Mouse (Mus musculus) MEL (cell line): ENCODE results near the gene Tspyl4. TPM values are rescaled to one million over a fixed set of nuclear protein-coding genes. Genes with fewer than 3 reads are reported as not detected.

ENCODE experiments used
- DNase-seq: peaks from one replicate; pipeline ENCODE4 v3.0.0; 2011; ENCODE audit warnings: low read depth, low spot score
- H3K27ac ChIP-seq: 2 replicates; pipeline ENCODE4 v1.5.1; 2012; ENCODE audit warnings: low read depth, mild to moderate bottlenecking, control low read depth, low read length, moderate library complexity; ENCODE audit not compliant: control insufficient read depth
- H3K27me3 ChIP-seq, 2 experiments: fragments of 150-350 bp in 1 of 2; sonication (generic) in 1 of 2; 2 replicates each; pipeline ENCODE4 v1.6.1; 2012; ENCODE audit warnings: low read length in 2 of 2, mild to moderate bottlenecking in 2 of 2, improper control_type of control experiment in 1 of 2, moderate library complexity in 1 of 2; ENCODE audit not compliant: insufficient read depth in 2 of 2, control insufficient read depth in 1 of 2
- H3K36me3 ChIP-seq, 2 experiments: 2 replicates each; pipeline ENCODE4 v1.6.1; 2012 to 2014; ENCODE audit warnings: low read length in 2 of 2, improper control_type of control experiment in 1 of 2, inconsistent platforms in 1 of 2, mild to moderate bottlenecking in 1 of 2; ENCODE audit not compliant: insufficient read depth in 2 of 2, control insufficient read depth in 1 of 2
- H3K4me1 ChIP-seq, 2 experiments: fragments of 150-350 bp in 1 of 2; sonication (generic) in 1 of 2; 2 replicates each; pipeline ENCODE4 v1.6.1; 2012; ENCODE audit warnings: low read length in 2 of 2, improper control_type of control experiment in 1 of 2, mild to moderate bottlenecking in 1 of 2; ENCODE audit not compliant: insufficient read depth in 2 of 2, control insufficient read depth in 1 of 2
- H3K4me3 ChIP-seq, 2 experiments: fragments of 150-350 bp in 1 of 2; sonication (generic) in 1 of 2; 2 replicates each; pipeline ENCODE4 v1.5.1; 2012; ENCODE audit warnings: low read depth in 2 of 2, low read length in 2 of 2, mild to moderate bottlenecking in 2 of 2, moderate library complexity in 2 of 2, control low read depth in 1 of 2, improper control_type of control experiment in 1 of 2; ENCODE audit not compliant: control insufficient read depth in 1 of 2, insufficient read depth in 1 of 2
- H3K79me2 ChIP-seq: 2 replicates; pipeline ENCODE4 v1.6.1; 2012; ENCODE audit warnings: mild to moderate bottlenecking, low read length, moderate library complexity; ENCODE audit not compliant: control insufficient read depth, poor library complexity, insufficient read depth
- H3K9ac ChIP-seq: 2 replicates; pipeline ENCODE4 v1.6.1; 2012; ENCODE audit warnings: low read depth, mild to moderate bottlenecking, control low read depth, low read length, moderate library complexity; ENCODE audit not compliant: control insufficient read depth, poor library complexity, severe bottlenecking
- H3K9me3 ChIP-seq: fragments of 150-350 bp; sonication (generic); replicated peaks from 2 replicates; pipeline ENCODE4 v1.6.1; 2012; ENCODE audit warnings: mild to moderate bottlenecking, low read length, improper control_type of control experiment, moderate library complexity; ENCODE audit not compliant: insufficient read depth
- CHD1 ChIP-seq: IDR thresholded peaks from 2 replicates; pipeline ENCODE4 v1.6.1; 2012; ENCODE audit warnings: low read depth, mild to moderate bottlenecking, inconsistent platforms, low read length, improper control_type of control experiment
- CHD2 ChIP-seq: IDR thresholded peaks from 2 replicates; pipeline ENCODE4 v1.6.1; 2011; ENCODE audit warnings: low read length, improper control_type of control experiment
- CTCF ChIP-seq, 3 experiments: IDR thresholded peaks in 2 of 3; conservative IDR thresholded peaks in 1 of 3; 2 replicates each; pipeline ENCODE4 v1.5.1; 2011 to 2012; ENCODE audit warnings: low read length in 3 of 3, low read depth in 2 of 3, mild to moderate bottlenecking in 2 of 3, improper control_type of control experiment in 1 of 3, inconsistent platforms in 1 of 3, mixed read lengths in 1 of 3, moderate library complexity in 1 of 3; ENCODE audit not compliant: control insufficient read depth in 1 of 3, insufficient read depth in 1 of 3, poor library complexity in 1 of 3, severe bottlenecking in 1 of 3
- E2F4 ChIP-seq: IDR thresholded peaks from 2 replicates; pipeline ENCODE4 v1.6.1; 2011; ENCODE audit warnings: low read depth, low read length, improper control_type of control experiment, borderline replicate concordance
- ELF1 ChIP-seq: IDR thresholded peaks from 2 replicates; pipeline ENCODE4 v1.6.1; 2014; ENCODE audit warnings: low read depth, mild to moderate bottlenecking, inconsistent platforms, low read length, improper control_type of control experiment, moderate library complexity
- ETS1 ChIP-seq: IDR thresholded peaks from 2 replicates; pipeline ENCODE4 v1.6.1; 2012; ENCODE audit warnings: low read depth, mild to moderate bottlenecking, inconsistent platforms, low read length, improper control_type of control experiment, moderate library complexity
- GABPA ChIP-seq: IDR thresholded peaks from 2 replicates; pipeline ENCODE4 v1.6.1; 2012; ENCODE audit warnings: low read depth, mild to moderate bottlenecking, inconsistent platforms, low read length, improper control_type of control experiment, moderate library complexity
- HCFC1 ChIP-seq: IDR thresholded peaks from 2 replicates; pipeline ENCODE4 v1.6.1; 2012; ENCODE audit warnings: low read depth, mild to moderate bottlenecking, inconsistent platforms, low read length, improper control_type of control experiment, moderate library complexity
- JUND ChIP-seq: IDR thresholded peaks from 2 replicates; pipeline ENCODE4 v1.6.1; 2011; ENCODE audit warnings: low read depth, mild to moderate bottlenecking, improper control_type of control experiment, low read length
- MAFK ChIP-seq: IDR thresholded peaks from 2 replicates; pipeline ENCODE4 v1.6.1; 2011; ENCODE audit warnings: low read depth, mild to moderate bottlenecking, low read length, improper control_type of control experiment, borderline replicate concordance
- MAZ ChIP-seq: IDR thresholded peaks from 2 replicates; pipeline ENCODE4 v1.6.1; 2012; ENCODE audit warnings: low read depth, mild to moderate bottlenecking, inconsistent platforms, low read length, improper control_type of control experiment
- MXI1 ChIP-seq: IDR thresholded peaks from 2 replicates; pipeline ENCODE4 v1.6.1; 2011; ENCODE audit warnings: mild to moderate bottlenecking, low read depth, low read length, improper control_type of control experiment
- NELFE ChIP-seq: IDR thresholded peaks from 2 replicates; pipeline ENCODE4 v1.6.1; 2011; ENCODE audit warnings: low read depth, low read length, improper control_type of control experiment
- NRF1 ChIP-seq: IDR thresholded peaks from 2 replicates; pipeline ENCODE4 v1.6.1; 2014; ENCODE audit warnings: low read depth, mild to moderate bottlenecking, inconsistent platforms, low read length, improper control_type of control experiment, moderate library complexity; ENCODE audit not compliant: poor library complexity, insufficient read depth, severe bottlenecking
- POLR2AphosphoS2 ChIP-seq: IDR thresholded peaks from 2 replicates; pipeline ENCODE4 v1.6.1; 2011; ENCODE audit warnings: low read length, improper control_type of control experiment
- POLR2AphosphoS5 ChIP-seq: IDR thresholded peaks from 2 replicates; pipeline ENCODE4 v1.6.1; 2012; ENCODE audit warnings: low read depth, borderline replicate concordance, mild to moderate bottlenecking, inconsistent platforms, low read length, moderate library complexity, mixed read lengths
- RCOR1 ChIP-seq: IDR thresholded peaks from 2 replicates; pipeline ENCODE4 v1.6.1; 2012; ENCODE audit warnings: low read depth, mild to moderate bottlenecking, inconsistent platforms, low read length, improper control_type of control experiment
- SIN3A ChIP-seq: IDR thresholded peaks from 2 replicates; pipeline ENCODE4 v1.6.1; 2012; ENCODE audit warnings: low read length, improper control_type of control experiment, inconsistent platforms
- SMC3 ChIP-seq: IDR thresholded peaks from 2 replicates; pipeline ENCODE4 v1.6.1; 2011; ENCODE audit warnings: low read depth, low read length, improper control_type of control experiment
- TAL1 ChIP-seq: IDR thresholded peaks from 2 replicates; pipeline ENCODE4 v1.6.1; 2012; ENCODE audit warnings: mild to moderate bottlenecking, inconsistent platforms, low read length, moderate library complexity, mixed read lengths
- TBP ChIP-seq: IDR thresholded peaks from 2 replicates; pipeline ENCODE4 v1.8.0; 2011; ENCODE audit warnings: low read depth, low read length, improper control_type of control experiment
- TCF12 ChIP-seq: IDR thresholded peaks from 2 replicates; pipeline ENCODE4 v1.6.1; 2014; ENCODE audit warnings: low read depth, mild to moderate bottlenecking, inconsistent platforms, low read length, improper control_type of control experiment, moderate library complexity
- UBTF ChIP-seq: IDR thresholded peaks from 2 replicates; pipeline ENCODE4 v1.6.1; 2012; ENCODE audit warnings: low read depth, mild to moderate bottlenecking, inconsistent platforms, low read length, improper control_type of control experiment, moderate library complexity, borderline replicate concordance; ENCODE audit not compliant: insufficient read depth
- USF1 ChIP-seq: IDR thresholded peaks from 2 replicates; pipeline ENCODE4 v1.6.1; 2014; ENCODE audit warnings: low read depth, mild to moderate bottlenecking, inconsistent platforms, low read length, improper control_type of control experiment, moderate library complexity
- USF2 ChIP-seq, 2 experiments: IDR thresholded peaks; 2 replicates each; pipeline ENCODE4 v1.6.1; 2011 to 2012; ENCODE audit warnings: improper control_type of control experiment in 2 of 2, low read length in 2 of 2, borderline replicate concordance in 1 of 2, inconsistent platforms in 1 of 2, low read depth in 1 of 2, mild to moderate bottlenecking in 1 of 2; ENCODE audit not compliant: insufficient read depth in 1 of 2
- ZC3H11A ChIP-seq: IDR thresholded peaks from 2 replicates; pipeline ENCODE4 v1.6.1; 2012; ENCODE audit warnings: low read depth, mild to moderate bottlenecking, inconsistent platforms, low read length, improper control_type of control experiment
- ZKSCAN1 ChIP-seq: IDR thresholded peaks from 2 replicates; pipeline ENCODE4 v1.6.1; 2012; ENCODE audit warnings: low read depth, mild to moderate bottlenecking, inconsistent platforms, low read length, improper control_type of control experiment, moderate library complexity
- ZMIZ1 ChIP-seq: IDR thresholded peaks from 2 replicates; pipeline ENCODE4 v1.6.1; 2012; ENCODE audit warnings: low read depth, mild to moderate bottlenecking, inconsistent platforms, low read length, improper control_type of control experiment, moderate library complexity
- ZNF384 ChIP-seq: IDR thresholded peaks from 2 replicates; pipeline ENCODE4 v1.6.1; 2012; ENCODE audit warnings: low read depth, mild to moderate bottlenecking, inconsistent platforms, low read length, improper control_type of control experiment
- polyA plus RNA-seq, 2 experiments: library from polyadenylated mRNA; stranded (reverse) in 1 of 2; unstranded in 1 of 2; fragments of >175 nt in 1 of 2; fragments of >200 nt in 1 of 2; gene quantifications; 2 replicates each; pipeline versions ENCODE4 v1.2.1 to v1.2.4; 2012; ENCODE audit warnings: low replicate concordance in 2 of 2, low read depth in 1 of 2; ENCODE audit not compliant: insufficient read length in 2 of 2, insufficient read depth in 1 of 2, missing spikeins in 1 of 2
- total RNA-seq: library from RNA; depleted of rRNA; stranded (reverse); fragments of 300-350 nt; gene quantifications from 2 replicates; pipeline ENCODE4 v1.2.3, GENCODE M21; 2012

Gene Tspyl4
- total and polyA plus RNA-seq, 3 experiments = 0.04 to 0.08 TPM; not detected in 1

DNA sequence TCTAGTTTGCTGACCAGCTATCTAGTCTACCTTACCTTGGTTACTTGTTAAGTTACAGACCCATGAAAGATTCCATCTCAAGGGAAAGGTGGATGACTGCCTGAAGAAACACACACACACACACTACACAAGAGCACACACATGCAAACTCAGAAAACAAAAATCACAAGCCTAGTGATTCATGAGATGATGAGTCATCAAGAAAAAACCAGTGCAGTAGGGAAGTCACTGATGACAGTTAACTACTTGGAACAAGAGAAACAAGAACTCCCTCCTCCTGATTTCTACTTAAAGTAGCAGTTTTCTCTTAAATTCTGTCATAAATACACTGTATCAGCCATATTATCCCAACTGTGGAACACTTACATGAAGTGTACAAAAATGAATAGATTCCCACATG is 9.8 kb downstream of the Tspyl4 start:
- H3K9me3 ChIP-seq = no peaks in the 10 kb centered on the region
- no peaks in the 10 kb centered on the region for H3K79me2 ChIP-seq
- no peaks in the 10 kb centered on the region for H3K27me3 ChIP-seq
- H3K9ac ChIP-seq = no peak overlapping the region
- no peaks in the 10 kb centered on the region for H3K4me1 ChIP-seq
- H3K36me3 ChIP-seq = no peaks in the 10 kb centered on the region
- no peak overlapping the region for H3K27ac ChIP-seq
- TF ChIP-seq ZNF384 (no peak), MXI1 (no peak), E2F4 (no peak), ETS1 (no peak), MAFK (no peak), NELFE (no peak), ZKSCAN1 (no peak), POLR2AphosphoS2 (no peak), CHD1 (no peak), SIN3A (no peak), TBP (no peak), RCOR1 (no peak), CTCF (IDR thresholded peaks at IDR 0.05 in 2 of 3, conservative IDR thresholded peaks at IDR 0.05 in 1 of 3; ENCODE audit: control insufficient read depth in 1 of 3, insufficient read depth in 1 of 3, low read depth in 2 of 3, low read length in 3 of 3, poor library complexity in 1 of 3, severe bottlenecking in 1 of 3) (no peak), TAL1 (no peak), UBTF (no peak), USF2 (IDR thresholded peaks at IDR 0.05; ENCODE audit: borderline replicate concordance in 1 of 2, insufficient read depth in 1 of 2, low read depth in 1 of 2, low read length in 2 of 2) (no peak), ZC3H11A (no peak), HCFC1 (no peak), USF1 (no peak), NRF1 (no peak)
- H3K4me3 ChIP-seq = no peak overlapping the region
- DNase-seq = no peak

DNA sequence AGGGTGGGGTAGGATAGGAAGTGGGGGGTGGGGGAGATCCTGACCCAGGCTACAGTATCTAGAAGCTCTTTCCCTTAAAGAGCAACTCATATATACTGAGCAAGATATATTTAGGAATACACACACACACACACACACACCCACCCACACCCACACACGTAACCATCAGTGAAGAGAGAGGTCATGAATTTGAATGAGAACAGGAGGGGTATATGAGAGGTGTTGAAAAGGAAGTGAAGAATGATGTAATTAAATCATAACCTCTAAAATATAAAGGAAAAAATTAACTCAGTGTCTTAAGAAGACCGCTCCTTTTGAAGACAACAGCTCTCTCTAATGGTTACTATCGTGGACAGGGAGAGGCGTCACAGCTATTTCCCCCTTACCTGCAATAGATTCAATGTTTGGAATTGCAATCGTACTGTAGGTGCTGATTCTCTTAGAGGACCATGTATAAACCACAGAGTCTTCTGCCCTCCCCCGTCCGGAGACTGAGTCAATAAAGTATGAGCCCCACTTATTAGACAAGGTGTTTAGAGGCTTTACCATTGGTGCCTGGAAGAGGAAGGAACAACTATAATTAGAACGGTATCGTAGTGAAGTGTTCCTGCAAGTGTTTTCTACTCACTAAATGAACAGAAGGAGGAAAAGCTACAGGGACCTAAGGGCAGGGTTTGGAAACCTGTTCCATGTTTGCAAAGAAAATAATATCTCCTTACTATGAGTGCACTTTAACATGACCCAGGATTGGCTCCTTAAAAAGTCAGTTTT is 12.9 kb downstream of the Tspyl4 start:
- Histone ChIP-seq H3K4me3 (no peak overlapping the region), H3K79me2 (no peaks in the 10 kb centered on the region), H3K27ac (no peak overlapping the region), H3K27me3 (no peaks in the 10 kb centered on the region), H3K9ac (no peak overlapping the region), H3K36me3 (no peaks in the 10 kb centered on the region), H3K4me1 (no peaks in the 10 kb centered on the region), H3K9me3 (no peaks in the 10 kb centered on the region)
- no peak for TF ChIP-seq JUND
- no peak for TF ChIP-seq SMC3
- no peak for TF ChIP-seq USF2 (IDR thresholded peaks at IDR 0.05; ENCODE audit: borderline replicate concordance in 1 of 2, insufficient read depth in 1 of 2, low read depth in 1 of 2, low read length in 2 of 2)
- TF ChIP-seq GABPA = no peak
- TF ChIP-seq TBP = no peak
- no peak for TF ChIP-seq TAL1
- no peak for TF ChIP-seq MAZ
- TF ChIP-seq POLR2AphosphoS5 = no peak
- no peak for TF ChIP-seq TCF12
- TF ChIP-seq CHD2 = no peak
- TF ChIP-seq NELFE = no peak
- TF ChIP-seq ZMIZ1 = no peak
- TF ChIP-seq ELF1 = no peak
- no peak for TF ChIP-seq UBTF
- TF ChIP-seq ZC3H11A = no peak
- TF ChIP-seq ETS1 = no peak
- DNase-seq = no peak
